Mouse (Mus musculus) kidney, embryonic 14.5 days (tissue): ENCODE results near the gene AI464131. TPM values are rescaled to one million over a fixed set of nuclear protein-coding genes. Genes with fewer than 3 reads are reported as not detected.

Experiments
- polyA plus RNA-seq: library from polyadenylated mRNA; unstranded; fragments of >200 nt; fragmentation: Nextera tagmentation; extraction: Ambion mirVana; gene quantifications from 2 replicates; pipeline ENCODE4 v1.2.1, GENCODE M21; 2014

The AI464131 gene
- polyA plus RNA-seq, 1 experiment from 2014 or later = 8.9 TPM

Other genes with a start within 250 kb of the AI464131 start
- 37.2 and 65.5 TPM in 2 replicates for gene Ubap2, start 227.9 kb downstream of the AI464131 start, polyA plus RNA-seq
- 36.6 and 53.0 TPM in 2 replicates for gene Dcaf12, start 188.2 kb downstream of the AI464131 start, polyA plus RNA-seq
- 39.7 and 59.5 TPM in 2 replicates for gene Ubap1, start 154.1 kb downstream of the AI464131 start, polyA plus RNA-seq
- 8.5 and 9.3 TPM in 2 replicates for gene Kif24, start 38.2 kb downstream of the AI464131 start, polyA plus RNA-seq
- 61.5 and 75.7 TPM in 2 replicates for gene Nudt2, start 37.9 kb downstream of the AI464131 start, polyA plus RNA-seq
- 0.93 and 1.0 TPM in 2 replicates for gene 1110017D15Rik, start 14.3 kb upstream of the AI464131 start, polyA plus RNA-seq
- gene Fam219a, start 66.5 kb upstream of the AI464131 start, polyA plus RNA-seq = 2.2 and 2.7 TPM in 2 replicates
- 2.2 and 2.4 TPM in 2 replicates for gene Dnaic1, start 66.7 kb upstream of the AI464131 start, polyA plus RNA-seq
- 23.2 and 23.5 TPM in 2 replicates for gene Enho, start 137.2 kb upstream of the AI464131 start, polyA plus RNA-seq
- gene Cntfr, start 194.0 kb upstream of the AI464131 start, polyA plus RNA-seq = 16.6 and 31.5 TPM in 2 replicates
- gene Il11ra1, start 196.9 kb upstream of the AI464131 start, polyA plus RNA-seq = 122 and 125 TPM in 2 replicates
- gene Rpp25l, start 210.5 kb upstream of the AI464131 start, polyA plus RNA-seq = 86.2 and 91.3 TPM in 2 replicates
- gene Dctn3, start 220.1 kb upstream of the AI464131 start, polyA plus RNA-seq = 107 and 114 TPM in 2 replicates
- 0.12 TPM in 1 of 2 replicates, not detected in the other for gene Arid3c, start 228.1 kb upstream of the AI464131 start, polyA plus RNA-seq